26 mouse cellular contexts compared by ENCODE assay signal in genomic region chr7:137272252-137272651, GRCm38 (mm10). TPM values are rescaled to one million over a fixed set of nuclear protein-coding genes. Genes with fewer than 3 reads are reported as not detected.
A peak's percentile ranks its signal among the peaks of the same experiment; 100 is the strongest.
DNase-seq lines count a peak whose midpoint lies in the region; ATAC-seq lines count a peak whose summit lies in the region.
"Had no signal": no experiment of that assay in that cellular context is flagged by ENCODE, and none has a peak within 500 bp of the region (broad histone marks: within the 10 kb centered on the region; RNA-seq: fewer than 3 reads in every experiment).

No protein-coding gene starts in this region.

- no peak for DNase-seq in embryonic facial prominence, embryonic 10.5 days (ENCODE audit: low spot score)
- DNase-seq in right cerebral cortex, postnatal 10 days (ENCODE audit: low spot score in 2 of 2): peak; percentile 60 to 62
- DNase-seq in right cerebral cortex, postnatal 14 days: no peak
- peak; percentile 30 to 45 for DNase-seq in layer of hippocampus, adult 8-10 months (ENCODE audit: low spot score in 2 of 2)
- peak; percentile 29 to 34 for DNase-seq in layer of hippocampus, postnatal 36 days
- DNase-seq in kidney, adult 8-10 months: no peak
- DNase-seq: adrenal gland, postnatal 14 days; cerebellum, adult 11-12 months; cerebellum, postnatal 10 days; gastrocnemius, adult 2 months; kidney, postnatal 36 days; right cerebral cortex, postnatal 25 days; thymus, postnatal 14 days had no signal

- ATAC-seq in embryonic facial prominence, embryonic 13.5 days (ENCODE audit: insufficient number of reproducible peaks, insufficient read depth, low FRiP score, low TSS enrichment, low read depth): no peak
- no peak for ATAC-seq in erythroblast, adult 5-6 weeks (replicated peaks; ENCODE audit: low FRiP score, poor library complexity, severe bottlenecking)
- ATAC-seq: activated CD4-positive, CD25-positive, alpha-beta regulatory T cell, adult 4 months; intestine, postnatal 0 days; midbrain, embryonic 15.5 days had no signal

- peaks cover 56% of the 10 kb centered on the region for H3K4me1 ChIP-seq in embryonic facial prominence, embryonic 13.5 days
- H3K4me1 ChIP-seq in embryonic facial prominence, embryonic 10.5 days: peaks cover 65% of the 10 kb centered on the region

- H3K9me3 ChIP-seq in embryonic facial prominence, embryonic 13.5 days: no peaks in the 10 kb centered on the region
- H3K9me3 ChIP-seq in embryonic facial prominence, embryonic 10.5 days: no peaks in the 10 kb centered on the region
- H3K9me3 ChIP-seq: heart, embryonic 10.5 days; kidney, embryonic 15.5 days; midbrain, embryonic 15.5 days had no signal

- H3K27me3 ChIP-seq in embryonic facial prominence, embryonic 13.5 days: peaks cover 14% of the 10 kb centered on the region
- peaks cover 4% of the 10 kb centered on the region; the same call in 1 of the 2 replicates for H3K27me3 ChIP-seq in embryonic facial prominence, embryonic 10.5 days (replicated peaks; ENCODE audit: low read depth, poor library complexity, severe bottlenecking)
- H3K27me3 ChIP-seq: midbrain, embryonic 15.5 days had no signal

- no peak overlapping the region for H3K27ac ChIP-seq in embryonic facial prominence, embryonic 13.5 days
- H3K27ac ChIP-seq in embryonic facial prominence, embryonic 10.5 days (replicated peaks): no peak overlapping the region
- H3K27ac ChIP-seq: gastrocnemius, adult 2 months; heart, embryonic 10.5 days; kidney, embryonic 15.5 days; macrophage; midbrain, embryonic 15.5 days had no signal

- no peaks in the 10 kb centered on the region for H3K36me3 ChIP-seq in embryonic facial prominence, embryonic 13.5 days
- H3K36me3 ChIP-seq in embryonic facial prominence, embryonic 10.5 days (replicated peaks): peaks cover 17% of the 10 kb centered on the region
- H3K36me3 ChIP-seq: heart, embryonic 10.5 days; kidney, embryonic 15.5 days; midbrain, embryonic 15.5 days had no signal

- WGBS in embryonic facial prominence, embryonic 13.5 days: 74% methylated on average over 10 of the region's 10 CpGs
- WGBS in embryonic facial prominence, embryonic 10.5 days: 86% methylated on average over 10 of the region's 10 CpGs

- H3K9ac ChIP-seq in embryonic facial prominence, embryonic 13.5 days: 0 out of 2 replicates have a peak overlapping the region, but pooled peaks have one; percentile 16
- H3K9ac ChIP-seq: kidney, embryonic 15.5 days; midbrain, embryonic 15.5 days had no signal

- no peak overlapping the region for H3K4me2 ChIP-seq in embryonic facial prominence, embryonic 13.5 days
- H3K4me2 ChIP-seq: kidney, embryonic 15.5 days; midbrain, embryonic 15.5 days had no signal

- no peak overlapping the region for H3K4me3 ChIP-seq in embryonic facial prominence, embryonic 13.5 days
- H3K4me3 ChIP-seq in embryonic facial prominence, embryonic 10.5 days: no peak overlapping the region
- H3K4me3 ChIP-seq: erythroblast, embryonic 14.5 days; gastrocnemius, adult 2 months; heart, embryonic 10.5 days; kidney, embryonic 15.5 days; midbrain, embryonic 15.5 days; myocyte had no signal

RNA-seq across cellular contexts. Expression of gene Ebf3, which starts 42.0 kb away (rescaled TPM):
- 8.6 and 11.6 TPM in 2 replicates for polyA plus RNA-seq in embryonic facial prominence, embryonic 13.5 days (2015; fragmentation: Nextera tagmentation; extraction: Ambion mirVana)
- 8.4 and 9.4 TPM in 2 replicates for polyA plus RNA-seq in embryonic facial prominence, embryonic 10.5 days (2016; fragmentation: Nextera tagmentation; extraction: Ambion mirVana)
- 1 to 10 TPM in 3 of 4 experiments, under 1 TPM in 1; 0.59 to 1.9 (median 1.3) TPM for total RNA-seq in layer of hippocampus, adult 8-10 months (2022)
- under 1 TPM; 0.38 to 0.60 TPM for total RNA-seq in layer of hippocampus, postnatal 36 days (2021)
- total RNA-seq in erythroblast, adult 5-6 weeks (2015; ENCODE audit: low replicate concordance): 0.84 TPM in 1 of 2 replicates, not detected in the other
- total RNA-seq in erythroblast, adult 5-6 weeks (2017; ENCODE audit: low replicate concordance): 0.17 TPM in 1 of 2 replicates, not detected in the other
- total RNA-seq: hematopoietic stem cell, adult 5-6 weeks had no signal
- polyA plus RNA-seq: activated CD4-positive, CD25-positive, alpha-beta regulatory T cell, adult 4 months; erythroblast, embryonic 14.5 days; liver, adult 2 months; liver, embryonic 16.5 days; macrophage had no signal

Comparison
In these comparisons a context has a peak if more than half of its experiments do, and no peak if none do; other contexts are left out.
1. DNase-seq: peak in right cerebral cortex, postnatal 10 days (2 of 2), layer of hippocampus, adult 8-10 months (2 of 2) and layer of hippocampus, postnatal 36 days (2 of 2); none in embryonic facial prominence, embryonic 10.5 days (single experiment), right cerebral cortex, postnatal 14 days (single experiment) and kidney, adult 8-10 months (0 of 2).